Mouse (Mus musculus) kidney, adult 10 weeks (tissue): ENCODE measurements around the gene Zbtb44. TPM values are rescaled to one million over a fixed set of nuclear protein-coding genes. Genes with fewer than 3 reads are reported as not detected.

Source experiments
- polyA plus RNA-seq: library from polyadenylated mRNA; stranded (reverse); fragments of 350-450 nt; fragmentation: Illumina TruSeq; extraction: RNeasy Lipid Tissue Mini Kit (QIAGEN cat#74804); gene quantifications from one replicate; pipeline ENCODE4 v1.2.3, GENCODE M21; 2014; ENCODE audit warnings: low read depth, low replicate concordance

The Zbtb44 gene
- polyA plus RNA-seq, result 53.4 TPM

DNA sequence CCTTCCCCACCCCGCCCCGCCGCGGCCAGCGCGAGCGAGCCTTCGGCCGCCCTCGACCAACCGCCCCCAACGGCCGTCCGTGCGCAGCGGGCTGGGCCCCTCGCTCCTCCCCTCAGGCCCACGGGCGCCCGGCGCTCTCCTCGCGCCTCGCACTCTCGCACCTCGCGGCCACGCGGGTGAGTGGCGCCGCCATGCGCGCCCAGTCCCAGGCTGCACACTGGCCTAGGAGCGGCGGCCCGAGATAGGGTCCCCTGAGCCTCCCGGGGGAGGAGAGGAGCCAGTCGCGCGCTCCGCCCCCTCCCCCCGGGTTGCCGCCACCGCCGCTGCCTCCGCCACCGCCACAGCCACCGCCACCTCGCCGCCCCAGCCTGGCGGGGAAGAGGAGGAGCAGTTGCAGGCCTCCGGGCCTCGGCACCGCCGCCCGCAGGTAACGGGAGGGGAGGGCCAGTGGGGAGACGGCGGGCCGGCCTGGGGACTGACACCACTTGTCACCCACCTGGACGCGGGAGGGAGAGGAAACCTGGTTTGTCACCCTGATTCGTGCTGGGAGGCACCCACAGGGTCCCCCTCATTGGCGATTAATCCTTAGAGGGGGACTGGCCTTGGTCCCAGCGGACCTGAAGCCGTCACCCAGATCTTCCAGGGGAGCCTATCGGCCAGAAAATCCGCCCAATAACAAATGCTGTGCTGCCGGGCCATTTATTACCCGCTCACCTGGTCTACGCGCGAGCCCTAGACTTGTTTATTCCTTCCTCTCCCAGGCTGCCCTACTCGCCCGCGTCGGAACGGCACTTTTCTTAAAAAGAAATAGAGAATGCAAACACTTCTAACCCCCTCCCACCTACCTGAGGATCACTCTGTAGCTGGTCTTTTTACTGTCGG, at the start of gene Zbtb44:
Zbtb44 (plus strand) TSS at position 113 of the 882 bp plus-strand sequence.

Other genes starting within 250 kb of the Zbtb44 start
- gene Adamts15, start 108.2 kb upstream of the Zbtb44 start, polyA plus RNA-seq, result 2.1 TPM
- gene Adamts8, start 88.1 kb upstream of the Zbtb44 start, polyA plus RNA-seq, result 1.1 TPM
- 1.4 TPM for gene St14, start 101.2 kb downstream of the Zbtb44 start, polyA plus RNA-seq
- gene Aplp2, start 181.2 kb downstream of the Zbtb44 start, polyA plus RNA-seq, result 520 TPM
- gene Prdm10, start 249.9 kb downstream of the Zbtb44 start, polyA plus RNA-seq, result 5.4 TPM